Mouse (Mus musculus) small intestine, adult 10 weeks (tissue): ENCODE measurements around the gene Gm10271. TPM values are rescaled to one million over a fixed set of nuclear protein-coding genes. Genes with fewer than 3 reads are reported as not detected.

Source experiments
- polyA plus RNA-seq: library from polyadenylated mRNA; stranded (reverse); fragments of 350-450 nt; fragmentation: Illumina TruSeq; extraction: RNeasy Lipid Tissue Mini Kit (QIAGEN cat#74804); gene quantifications from one replicate; pipeline ENCODE4 v1.2.3, GENCODE M21; 2014; ENCODE audit warnings: low replicate concordance

Gm10271 gene
- polyA plus RNA-seq = not detected

DNA sequence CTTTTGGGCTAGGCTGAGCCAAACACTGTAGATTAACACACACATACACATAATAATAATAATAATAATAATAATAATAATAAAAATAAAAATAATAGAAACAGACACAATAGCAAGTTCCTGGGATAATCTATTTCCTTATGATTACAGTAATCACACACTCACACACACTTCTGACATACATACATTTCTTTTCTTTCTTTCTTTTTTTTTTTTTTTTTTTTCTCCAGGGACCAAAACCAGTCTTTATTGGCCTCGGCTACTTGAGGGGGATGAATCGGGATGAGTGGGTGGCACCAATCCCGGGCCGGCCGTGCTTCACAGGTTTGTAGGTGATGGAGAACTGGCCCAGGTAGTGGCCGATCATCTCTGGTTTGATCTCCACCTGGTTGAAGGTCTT, at the start of gene Gm10271:
Gene Gm10271 (minus strand): TSS at position 101 of the 400 bp plus-strand sequence.

GRCm38 (mm10) chr10:116986264-116987082, 14.1 kb upstream of the Gm10271 start, which contains the start of gene Best3:
Best3 (plus strand) TSS chr10:116986314.

GRCm38 (mm10) chr10:116950009-116950769, 22.2 kb downstream of the Gm10271 start, which contains the start of gene Rab3ip:
Rab3ip (minus strand) TSS chr10:116950769.

Other genes starting within 250 kb of the Gm10271 start
- gene Myrfl, start 75.7 kb downstream of the Gm10271 start, polyA plus RNA-seq = 26.7 TPM
- 13.6 TPM for gene Rab3ip, start 21.8 kb downstream of the Gm10271 start, polyA plus RNA-seq
- gene Best3, start 13.7 kb upstream of the Gm10271 start, polyA plus RNA-seq = not detected
- gene Lrrc10, start 72.7 kb upstream of the Gm10271 start, polyA plus RNA-seq = not detected
- gene Cct2, start 91.2 kb upstream of the Gm10271 start, polyA plus RNA-seq = 130 TPM
- 32.6 TPM for gene Frs2, start 175.9 kb upstream of the Gm10271 start, polyA plus RNA-seq